Mouse (Mus musculus) ovary, postnatal 36 days (tissue): Measurements from ENCODE around the gene Olfr1252.

ENCODE experiments used
- DNase-seq: peaks from one replicate; pipeline ENCODE4 v3.0.0; 2022; ENCODE audit warnings: low spot score, mixed read lengths

Gene Olfr1252

GRCm38 (mm10) chr2:89724912-89725311 is at the start of gene Olfr1252:
Gene Olfr1252, minus strand, starts transcription at chr2:89725012.
- DNase-seq: no peak

- DNase-seq: no peak
These were observed 32.2 kb upstream of the Olfr1252 start, which contains the start of gene Olfr1253 for GRCm38 (mm10) chr2:89756990-89757389. Gene Olfr1253, minus strand, starts transcription at chr2:89757090.

- DNase-seq: no peak
These were observed 32.8 kb downstream of the Olfr1252 start for GRCm38 (mm10) chr2:89691980-89692379.

- DNase-seq: no peak
These were observed 53.0 kb downstream of the Olfr1252 start, which contains the start of gene Olfr1251 for GRCm38 (mm10) chr2:89671836-89672235. Gene Olfr1251, minus strand, starts transcription at chr2:89671936.
